Mouse (Mus musculus) limb, embryonic 15.5 days (tissue): ENCODE results near the gene Pgc. TPM values are rescaled to one million over a fixed set of nuclear protein-coding genes. Genes with fewer than 3 reads are reported as not detected.

Experiments
- ATAC-seq: fragments of 200-750 bp; cut with Nextera tagmentation; 2 replicates; pipeline ENCODE4 v1.8.0; 2017; ENCODE audit warnings: low read depth, moderate TSS enrichment; ENCODE audit not compliant: insufficient number of reproducible peaks, low FRiP score, low TSS enrichment
- H3K27ac ChIP-seq: fragments of 300-500 bp; sonication (generic); 2 replicates; pipeline ENCODE4 v1.5.1; 2015; ENCODE audit warnings: moderate library complexity, mild to moderate bottlenecking, inconsistent platforms
- H3K27me3 ChIP-seq: fragments of 300-500 bp; sonication (generic); 2 replicates; pipeline ENCODE4 v1.6.1; 2015; ENCODE audit warnings: inconsistent platforms
- H3K36me3 ChIP-seq: fragments of 300-500 bp; sonication (generic); 2 replicates; pipeline ENCODE4 v1.6.1; 2015; ENCODE audit warnings: inconsistent platforms
- H3K4me1 ChIP-seq: fragments of 300-500 bp; sonication (generic); 2 replicates; pipeline ENCODE4 v1.6.1; 2015; ENCODE audit warnings: inconsistent platforms
- H3K4me2 ChIP-seq: fragments of 300-500 bp; sonication (generic); 2 replicates; pipeline ENCODE4 v1.6.1; 2015; ENCODE audit warnings: mild to moderate bottlenecking, inconsistent platforms
- H3K4me3 ChIP-seq: fragments of 300-500 bp; sonication (generic); 2 replicates; pipeline ENCODE4 v1.5.1; 2015; ENCODE audit warnings: mild to moderate bottlenecking, inconsistent platforms
- H3K9ac ChIP-seq: fragments of 300-500 bp; sonication (generic); 2 replicates; pipeline ENCODE4 v1.6.1; 2015; ENCODE audit warnings: inconsistent platforms
- H3K9me3 ChIP-seq: fragments of 300-500 bp; sonication (generic); 2 replicates; pipeline ENCODE4 v1.6.1; 2016; ENCODE audit warnings: inconsistent platforms
- WGBS: fragments of 180-500 bp; shearing (Covaris S2); methylation state at CpG from one replicate; pipeline ENCODE4 v1.1.7; 2015; 5-methylcytosine and 5-hydroxymethylcytosine counted together
- polyA plus RNA-seq: library from polyadenylated mRNA; unstranded; fragments of >200 nt; fragmentation: Nextera tagmentation; extraction: Ambion mirVana; gene quantifications from 2 replicates; pipeline ENCODE4 v1.2.1, GENCODE M21; 2015

The Pgc gene
- polyA plus RNA-seq, 1 experiment from 2014 or later: 0.10 TPM

- ATAC-seq: no peak
- Histone ChIP-seq H3K27me3 (no peaks in the 10 kb centered on the region), H3K9me3 (no peaks in the 10 kb centered on the region), H3K27ac (no peak overlapping the region), H3K4me3 (no peak overlapping the region), H3K9ac (no peak overlapping the region), H3K4me2 (no peak overlapping the region), H3K36me3 (no peaks in the 10 kb centered on the region), H3K4me1 (0 out of 2 replicates have a peak, but pooled peaks cover under 1% of the 10 kb centered on the region)
- 59% methylated on average over 6 of the region's 6 CpGs for WGBS
Measured at GRCm38 (mm10) chr17:47711883-47712282, 14.8 kb upstream of the Pgc start.

- 59% methylated on average over 9 of the region's 22 CpGs for WGBS
- no peaks in the 10 kb centered on the region for H3K27me3 ChIP-seq
- H3K4me1 ChIP-seq: no peaks in the 10 kb centered on the region
- no peak overlapping the region for H3K27ac ChIP-seq
- H3K9ac ChIP-seq: no peak overlapping the region
- H3K36me3 ChIP-seq: no peaks in the 10 kb centered on the region
- H3K4me3 ChIP-seq: no peak overlapping the region
- no peaks in the 10 kb centered on the region for H3K9me3 ChIP-seq
- no peak overlapping the region for H3K4me2 ChIP-seq
- ATAC-seq: no peak
Measured at GRCm38 (mm10) chr17:47712889-47713571, 13.6 kb upstream of the Pgc start.

GRCm38 (mm10) chr17:47715037-47715436 lies 11.6 kb upstream of the Pgc start:
- ATAC-seq: no peak
- no peak overlapping the region for H3K4me3 ChIP-seq
- H3K27ac ChIP-seq: no peak overlapping the region
- no peaks in the 10 kb centered on the region for H3K9me3 ChIP-seq
- no peaks in the 10 kb centered on the region for H3K4me1 ChIP-seq
- H3K27me3 ChIP-seq: no peaks in the 10 kb centered on the region
- H3K4me2 ChIP-seq: no peak overlapping the region
- no peak overlapping the region for H3K9ac ChIP-seq
- WGBS: 52% methylated on average over 3 of the region's 3 CpGs
- H3K36me3 ChIP-seq: no peaks in the 10 kb centered on the region

- Histone ChIP-seq H3K4me2 (no peak overlapping the region), H3K9me3 (no peaks in the 10 kb centered on the region), H3K4me1 (no peaks in the 10 kb centered on the region), H3K9ac (no peak overlapping the region), H3K36me3 (no peaks in the 10 kb centered on the region), H3K27ac (no peak overlapping the region), H3K27me3 (no peaks in the 10 kb centered on the region), H3K4me3 (no peak overlapping the region)
- WGBS: 85% methylated on average over 4 of the region's 4 CpGs
- no peak for ATAC-seq
Measured at GRCm38 (mm10) chr17:47721183-47721582, 5.5 kb upstream of the Pgc start.

GRCm38 (mm10) chr17:47730633-47731575 lies 4.3 kb downstream of the Pgc start:
- Histone ChIP-seq H3K4me1 (no peaks in the 10 kb centered on the region), H3K9me3 (no peaks in the 10 kb centered on the region), H3K36me3 (no peaks in the 10 kb centered on the region), H3K4me3 (no peak overlapping the region), H3K27ac (no peak overlapping the region), H3K27me3 (no peaks in the 10 kb centered on the region), H3K9ac (no peak overlapping the region), H3K4me2 (no peak overlapping the region)
- ATAC-seq: no peak
- WGBS: 64% methylated on average over 24 of the region's 24 CpGs

- no peaks in the 10 kb centered on the region for H3K27me3 ChIP-seq
- 74% methylated on average over 14 of the region's 14 CpGs for WGBS
- no peak overlapping the region for H3K9ac ChIP-seq
- ATAC-seq: no peak
- no peaks in the 10 kb centered on the region for H3K9me3 ChIP-seq
- no peak overlapping the region for H3K4me3 ChIP-seq
- H3K36me3 ChIP-seq: no peaks in the 10 kb centered on the region
- H3K4me1 ChIP-seq: peaks cover 24% of the 10 kb centered on the region
- H3K4me2 ChIP-seq: no peak overlapping the region
- no peak overlapping the region for H3K27ac ChIP-seq
Measured at GRCm38 (mm10) chr17:47735553-47736100, 9.0 kb downstream of the Pgc start.

GRCm38 (mm10) chr17:47736856-47737255 lies 10.2 kb downstream of the Pgc start, which contains the start of gene Tfeb:
Tfeb (plus strand) TSS chr17:47737030.
- ATAC-seq: peak; percentile 49; the same call in 1 of the 2 replicates
- Histone ChIP-seq H3K27me3 (no peaks in the 10 kb centered on the region), H3K4me2 (peak within 1 kb of the TSS; percentile 94), H3K4me3 (peak within 1 kb of the TSS; percentile 87), H3K9me3 (no peaks in the 10 kb centered on the region), H3K4me1 (peaks cover 24% of the 10 kb centered on the region), H3K27ac (peak within 1 kb of the TSS; percentile 94), H3K36me3 (no peaks in the 10 kb centered on the region), H3K9ac (peak within 1 kb of the TSS; percentile 76)
- 0% methylated on average over 43 of the region's 47 CpGs for WGBS

GRCm38 (mm10) chr17:47737271-47738065 lies 10.8 kb downstream of the Pgc start:
- Histone ChIP-seq H3K4me2 (peak overlapping the region; percentile 94), H3K27me3 (no peaks in the 10 kb centered on the region), H3K9me3 (no peaks in the 10 kb centered on the region), H3K4me3 (peak overlapping the region; percentile 87), H3K4me1 (peaks cover 24% of the 10 kb centered on the region), H3K36me3 (no peaks in the 10 kb centered on the region), H3K9ac (peak overlapping the region; percentile 76), H3K27ac (peak overlapping the region; percentile 94)
- WGBS: 0% methylated on average over 47 of the region's 60 CpGs
- peak; percentile 91 for ATAC-seq

- Histone ChIP-seq H3K27ac (peak overlapping the region; percentile 94), H3K4me3 (peak overlapping the region; percentile 87), H3K9ac (peak overlapping the region; percentile 42), H3K27me3 (no peaks in the 10 kb centered on the region), H3K9me3 (no peaks in the 10 kb centered on the region), H3K4me1 (peaks cover 24% of the 10 kb centered on the region), H3K4me2 (peak overlapping the region; percentile 94), H3K36me3 (no peaks in the 10 kb centered on the region)
- under 1% methylated on average over 51 of the region's 61 CpGs for WGBS
- ATAC-seq: peak; percentile 72
Measured at GRCm38 (mm10) chr17:47738066-47738878, 11.6 kb downstream of the Pgc start.

GRCm38 (mm10) chr17:47738879-47739798 lies 12.5 kb downstream of the Pgc start:
- Histone ChIP-seq H3K9me3 (no peaks in the 10 kb centered on the region), H3K27ac (peak overlapping the region; percentile 94)
- no peak; the same call in 1 of the 2 replicates for ATAC-seq

More at GRCm38 (mm10) chr17:47738879-47739798, 12.5 kb downstream of the Pgc start:
- Histone ChIP-seq H3K27me3 (no peaks in the 10 kb centered on the region), H3K4me3 (peak overlapping the region; percentile 87), H3K4me2 (peak overlapping the region; percentile 94), H3K4me1 (peaks cover 24% of the 10 kb centered on the region), H3K36me3 (no peaks in the 10 kb centered on the region), H3K9ac (peak overlapping the region; percentile 42; the same call in 1 of the 2 replicates)
- WGBS: 7% methylated on average over 20 of the region's 20 CpGs
